ENCODE assay signal across 13 mouse cellular contexts in the genomic region with DNA sequence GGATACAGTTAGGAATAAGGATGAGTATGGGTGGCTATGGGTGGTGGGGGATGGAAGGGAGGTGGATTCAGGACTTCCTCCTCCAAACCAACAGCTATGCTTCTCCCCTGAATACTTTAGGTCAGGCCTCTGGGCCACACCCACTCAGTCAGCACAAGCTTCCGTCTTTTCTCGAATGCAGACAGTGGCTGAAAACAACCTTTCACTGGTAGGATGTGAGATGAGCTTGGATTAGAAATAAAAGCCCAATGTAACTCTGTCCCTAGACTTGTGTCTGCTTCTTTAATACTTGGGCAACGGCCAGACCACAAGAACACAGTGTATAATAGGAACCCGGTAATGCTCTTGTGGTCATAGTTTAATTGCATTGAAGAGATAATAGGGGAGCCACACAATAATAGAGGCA. TPM values are rescaled to one million over a fixed set of nuclear protein-coding genes. Genes with fewer than 3 reads are reported as not detected.
DNase-seq lines count a peak whose midpoint lies in the region; ATAC-seq lines count a peak whose summit lies in the region.
"Had no signal": no experiment of that assay in that cellular context is flagged by ENCODE, and none has a peak within 500 bp of the region (broad histone marks: within the 10 kb centered on the region; RNA-seq: fewer than 3 reads in every experiment).

No protein-coding gene starts in this region.

- peaks cover 5% of the 10 kb centered on the region for H3K4me1 ChIP-seq in midbrain, embryonic 11.5 days (ENCODE audit: control insufficient read depth, insufficient read depth, low read length)
- peaks cover 3% of the 10 kb centered on the region; the same call in 1 of the 2 replicates for H3K4me1 ChIP-seq in midbrain, embryonic 16.5 days (ENCODE audit: control insufficient read depth, insufficient read depth, low read length)
- H3K4me1 ChIP-seq in liver, embryonic 13.5 days (replicated peaks): 0 out of 2 replicates have a peak, but pooled peaks cover 4% of the 10 kb centered on the region
- peaks cover 8% of the 10 kb centered on the region for H3K4me1 ChIP-seq in hindbrain, embryonic 12.5 days
- H3K4me1 ChIP-seq in limb, embryonic 10.5 days: no peaks in the 10 kb centered on the region

- no peak overlapping the region for H3K27ac ChIP-seq in midbrain, embryonic 11.5 days (ENCODE audit: low read depth, low read length)
- H3K27ac ChIP-seq in midbrain, embryonic 16.5 days (ENCODE audit: low read length): no peak overlapping the region
- H3K27ac ChIP-seq in liver, embryonic 13.5 days: no peak overlapping the region
- no peak overlapping the region for H3K27ac ChIP-seq in hindbrain, embryonic 12.5 days
- H3K27ac ChIP-seq in limb, embryonic 10.5 days: no peak overlapping the region

- no peak overlapping the region for H3K4me2 ChIP-seq in midbrain, embryonic 11.5 days
- H3K4me2 ChIP-seq in midbrain, embryonic 16.5 days (ENCODE audit: low read length): no peak overlapping the region
- no peak overlapping the region for H3K4me2 ChIP-seq in liver, embryonic 13.5 days
- H3K4me2 ChIP-seq in hindbrain, embryonic 12.5 days (replicated peaks): no peak overlapping the region
- H3K4me2 ChIP-seq: lung, embryonic 14.5 days had no signal

- no peak overlapping the region for H3K9ac ChIP-seq in midbrain, embryonic 11.5 days (ENCODE audit: low read length)
- no peak overlapping the region for H3K9ac ChIP-seq in midbrain, embryonic 16.5 days (ENCODE audit: low read depth, low read length)
- no peak overlapping the region for H3K9ac ChIP-seq in liver, embryonic 13.5 days
- no peak overlapping the region for H3K9ac ChIP-seq in hindbrain, embryonic 12.5 days
- H3K9ac ChIP-seq: lung, embryonic 14.5 days had no signal

- no peaks in the 10 kb centered on the region for H3K36me3 ChIP-seq in midbrain, embryonic 11.5 days (ENCODE audit: control insufficient read depth, insufficient read depth, low read length)
- H3K36me3 ChIP-seq in midbrain, embryonic 16.5 days (ENCODE audit: control insufficient read depth, insufficient read depth, low read length): no peaks in the 10 kb centered on the region
- no peaks in the 10 kb centered on the region for H3K36me3 ChIP-seq in liver, embryonic 13.5 days
- H3K36me3 ChIP-seq in hindbrain, embryonic 12.5 days: no peaks in the 10 kb centered on the region
- no peaks in the 10 kb centered on the region for H3K36me3 ChIP-seq in limb, embryonic 10.5 days

- H3K4me3 ChIP-seq in midbrain, embryonic 11.5 days (ENCODE audit: low read depth, low read length): no peak overlapping the region
- H3K4me3 ChIP-seq in midbrain, embryonic 16.5 days (ENCODE audit: low read depth, low read length): no peak overlapping the region
- H3K4me3 ChIP-seq in liver, embryonic 13.5 days (replicated peaks): no peak overlapping the region
- H3K4me3 ChIP-seq in hindbrain, embryonic 12.5 days: no peak overlapping the region
- no peak overlapping the region for H3K4me3 ChIP-seq in limb, embryonic 10.5 days
- H3K4me3 ChIP-seq: erythroblast, embryonic 14.5 days had no signal

- WGBS in midbrain, embryonic 11.5 days: 57% methylated on average over 4 of the region's 4 CpGs
- WGBS in midbrain, embryonic 16.5 days: 48% methylated on average over 4 of the region's 4 CpGs
- WGBS in liver, embryonic 13.5 days (ENCODE audit: insufficient replicate concordance): 13% methylated on average over 4 of the region's 4 CpGs
- 66% methylated on average over 4 of the region's 4 CpGs for WGBS in hindbrain, embryonic 12.5 days
- WGBS in limb, embryonic 10.5 days: 83% methylated on average over 4 of the region's 4 CpGs

- peak; percentile 72 for DNase-seq in midbrain, embryonic 11.5 days (ENCODE audit: low spot score, missing footprints)
- peak; percentile 10 for DNase-seq in T-cell, adult 2 months (ENCODE audit: low spot score)
- DNase-seq in liver, embryonic 13.5 days: no peak
- peak; percentile 47 to 56 for DNase-seq in spleen, postnatal 36 days (ENCODE audit: low spot score in 2 of 2)
- DNase-seq in limb, embryonic 10.5 days (ENCODE audit: low spot score): no peak
- no peak for DNase-seq in heart, postnatal 25 days (ENCODE audit: low spot score)
- DNase-seq: adrenal gland, adult 8-10 months; cerebellum, adult 2 months; kidney, adult 9 months; lung, embryonic 14.5 days had no signal

- no peaks in the 10 kb centered on the region for H3K27me3 ChIP-seq in midbrain, embryonic 11.5 days (ENCODE audit: control insufficient read depth, insufficient read depth, low read length)
- H3K27me3 ChIP-seq in midbrain, embryonic 16.5 days (ENCODE audit: control insufficient read depth, insufficient read depth, low read depth, low read length): no peaks in the 10 kb centered on the region
- H3K27me3 ChIP-seq in liver, embryonic 13.5 days: no peaks in the 10 kb centered on the region
- no peaks in the 10 kb centered on the region for H3K27me3 ChIP-seq in hindbrain, embryonic 12.5 days
- H3K27me3 ChIP-seq in limb, embryonic 10.5 days (ENCODE audit: low read depth, poor library complexity, severe bottlenecking): no peaks in the 10 kb centered on the region

- ATAC-seq in midbrain, embryonic 11.5 days (ENCODE audit: low FRiP score): no peak
- ATAC-seq in midbrain, embryonic 16.5 days: no peak
- peak; percentile 31; the same call in 1 of the 2 replicates for ATAC-seq in liver, embryonic 13.5 days (ENCODE audit: low read depth)
- no peak for ATAC-seq in hindbrain, embryonic 12.5 days (ENCODE audit: low FRiP score)

- H3K9me3 ChIP-seq in midbrain, embryonic 11.5 days (ENCODE audit: control insufficient read depth, low read length): no peaks in the 10 kb centered on the region
- H3K9me3 ChIP-seq in midbrain, embryonic 16.5 days (replicated peaks; ENCODE audit: control insufficient read depth, low read length, poor library complexity, severe bottlenecking): no peaks in the 10 kb centered on the region
- no peaks in the 10 kb centered on the region for H3K9me3 ChIP-seq in liver, embryonic 13.5 days (replicated peaks)
- no peaks in the 10 kb centered on the region for H3K9me3 ChIP-seq in hindbrain, embryonic 12.5 days (replicated peaks)
- no peaks in the 10 kb centered on the region for H3K9me3 ChIP-seq in limb, embryonic 10.5 days (replicated peaks)

- intact Hi-C loops in heart, postnatal 25 days (cut with DNase I): loop anchor here (10.0 kb wide), 1 partner anchor 157 kb away; a partner anchor contains a TSS

RNA-seq across cellular contexts. Expression of a gene that starts 10.6 kb away (rescaled TPM):
- polyA plus RNA-seq in midbrain, embryonic 11.5 days (2014; fragmentation: Nextera tagmentation; extraction: Ambion mirVana): 6.0 and 6.4 TPM in 2 replicates
- 74.7 and 79.8 TPM in 2 replicates for polyA plus RNA-seq in midbrain, embryonic 16.5 days (2015; fragmentation: Nextera tagmentation; extraction: Ambion mirVana)
- polyA plus RNA-seq in liver, embryonic 13.5 days (2015; fragmentation: Nextera tagmentation; extraction: Ambion mirVana): 2.5 and 3.5 TPM in 2 replicates
- polyA plus RNA-seq in hindbrain, embryonic 12.5 days (2016; fragmentation: Nextera tagmentation; extraction: Ambion mirVana): 23.6 and 27.5 TPM in 2 replicates
- polyA plus RNA-seq in limb, embryonic 10.5 days (2016; fragmentation: Nextera tagmentation; extraction: Ambion mirVana): 1.3 and 2.3 TPM in 2 replicates
- 1 to 10 TPM; 3.8 to 5.0 TPM for total RNA-seq in heart, postnatal 25 days (2021)

RNA-seq across cellular contexts. Expression of a gene that starts 11.0 kb away (rescaled TPM):
- 6.4 and 6.8 TPM in 2 replicates for polyA plus RNA-seq in midbrain, embryonic 11.5 days (2014; fragmentation: Nextera tagmentation; extraction: Ambion mirVana)
- 2.0 and 2.5 TPM in 2 replicates for polyA plus RNA-seq in midbrain, embryonic 16.5 days (2015; fragmentation: Nextera tagmentation; extraction: Ambion mirVana)
- polyA plus RNA-seq in liver, embryonic 13.5 days (2015; fragmentation: Nextera tagmentation; extraction: Ambion mirVana): 0.13 and 0.31 TPM in 2 replicates
- 4.9 and 5.7 TPM in 2 replicates for polyA plus RNA-seq in hindbrain, embryonic 12.5 days (2016; fragmentation: Nextera tagmentation; extraction: Ambion mirVana)
- polyA plus RNA-seq in limb, embryonic 10.5 days (2016; fragmentation: Nextera tagmentation; extraction: Ambion mirVana): 3.3 and 4.3 TPM in 2 replicates
- 1 to 10 TPM; 2.6 to 3.6 TPM for total RNA-seq in heart, postnatal 25 days (2021)
- polyA plus RNA-seq: erythroblast, embryonic 14.5 days had no signal

Comparison
In these comparisons a context has a peak if more than half of its experiments do, and no peak if none do; other contexts are left out.
1. DNase-seq: peak in midbrain, embryonic 11.5 days (single experiment), T-cell, adult 2 months (single experiment) and spleen, postnatal 36 days (2 of 2); none in liver, embryonic 13.5 days (single experiment), limb, embryonic 10.5 days (single experiment) and heart, postnatal 25 days (single experiment).